Mouse (Mus musculus) adrenal gland, adult 18-20 months (tissue): ENCODE measurements at regions not wholly inside any gene's neighbourhood (a gene's known extent, or its start where the extent isn't known, plus 50 kb on each side); places are given as distances from the start of the nearest gene placed in this dataset.

ENCODE experiments used
- DNase-seq, 2 experiments: peaks; one replicate each; pipeline ENCODE4 v3.0.0; 2021 to 2022; ENCODE audit warnings: low spot score in 2 of 2

DNA sequence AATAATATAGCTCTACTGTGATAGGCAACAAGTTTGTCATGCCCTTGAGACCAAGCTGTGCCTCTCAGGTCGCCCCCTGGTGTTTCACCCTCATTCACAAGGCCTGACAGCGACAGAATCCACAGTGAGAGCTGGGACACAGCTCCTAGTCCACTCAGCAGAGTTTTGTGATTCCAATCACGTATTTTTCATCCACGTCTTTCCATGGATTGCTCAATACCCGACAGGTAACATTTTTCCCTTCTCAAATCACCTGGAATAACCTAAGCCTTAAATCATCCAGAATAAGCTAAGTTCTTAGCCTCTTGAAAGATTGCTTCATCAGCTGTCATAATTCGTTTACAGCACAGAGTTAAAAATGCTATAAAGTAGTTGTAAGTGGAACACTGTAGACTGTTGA, 211.3 kb downstream of the Ccdc91 start:
- no peak for DNase-seq

DNA sequence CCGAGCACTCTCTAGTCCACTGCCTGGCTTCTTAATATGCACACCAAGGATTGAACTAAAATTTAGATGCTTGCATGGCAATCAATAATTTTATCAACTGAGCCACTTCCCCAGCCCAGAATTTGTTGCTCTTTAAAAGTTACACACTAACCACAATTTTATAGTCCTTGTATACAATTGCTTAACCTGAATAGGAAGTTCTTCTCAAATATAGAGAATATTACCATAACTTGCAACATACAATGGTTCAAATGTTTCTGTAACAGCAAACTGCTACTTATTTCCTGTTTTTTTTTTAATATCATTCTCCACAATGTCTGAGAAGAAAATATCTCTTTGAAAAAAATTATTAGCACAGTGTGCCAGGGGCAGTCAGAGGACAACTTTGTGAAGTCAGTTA, 222.6 kb downstream of the Ccdc91 start:
- DNase-seq: no peak

DNA sequence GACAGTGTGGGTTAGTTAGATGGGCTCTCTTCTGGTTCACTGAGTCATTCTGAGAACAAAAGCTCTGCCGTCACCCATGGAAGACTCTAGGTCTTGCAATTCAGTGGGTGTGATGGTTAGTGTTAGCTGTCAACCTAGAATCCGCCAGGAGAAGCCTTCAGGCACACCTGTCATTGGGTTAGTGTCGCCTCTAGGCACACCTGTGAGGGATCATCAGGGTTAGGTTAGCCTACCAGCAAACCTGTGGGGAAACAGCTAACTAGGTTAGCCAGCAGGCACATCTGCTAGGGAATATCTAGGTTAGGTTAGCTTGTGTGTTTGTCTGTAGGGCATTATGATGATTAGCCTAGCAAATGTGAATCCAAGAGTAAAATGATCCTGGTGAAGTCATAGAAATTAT, 223.8 kb downstream of the Ccdc91 start:
- no peak for DNase-seq

DNA sequence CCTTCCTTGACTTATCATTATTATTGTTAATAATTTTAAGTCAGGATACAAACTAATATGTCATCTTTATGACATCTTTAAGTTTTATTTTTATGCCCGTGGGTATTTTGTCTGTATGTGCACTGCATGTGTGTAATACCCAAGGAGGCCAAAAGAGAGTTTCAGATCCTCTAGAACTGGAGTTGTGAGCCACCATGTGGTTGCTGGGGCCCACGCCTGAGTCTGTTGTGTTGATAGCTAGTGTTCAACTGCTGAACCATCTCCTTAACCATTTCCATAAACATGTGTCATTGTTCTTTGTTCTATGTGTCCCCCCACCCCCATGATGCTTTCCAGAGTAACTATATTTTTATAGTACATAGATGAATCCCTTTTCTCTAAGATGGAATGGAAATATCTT, 225.0 kb downstream of the Ccdc91 start:
- DNase-seq: no peak

DNA sequence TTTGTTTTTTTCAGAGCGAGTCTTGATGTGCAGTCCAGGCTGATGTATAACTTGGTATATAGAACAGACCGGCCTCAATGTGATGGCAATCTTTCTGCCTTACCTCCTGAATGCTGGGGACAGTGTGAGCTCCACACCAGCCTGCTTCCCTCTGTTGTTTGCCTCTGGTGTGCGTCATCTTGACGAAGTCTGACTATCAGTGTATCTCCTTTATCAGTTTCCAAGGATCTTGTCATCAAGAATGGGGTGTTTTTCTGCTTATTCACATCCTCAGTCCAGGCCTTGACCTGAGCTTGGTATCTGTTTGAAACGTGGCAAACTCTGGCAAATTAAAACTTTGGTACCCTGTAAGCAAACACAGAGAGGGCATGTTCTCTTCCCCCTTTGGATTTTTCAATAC, 226.3 kb downstream of the Ccdc91 start:
- no peak for DNase-seq

DNA sequence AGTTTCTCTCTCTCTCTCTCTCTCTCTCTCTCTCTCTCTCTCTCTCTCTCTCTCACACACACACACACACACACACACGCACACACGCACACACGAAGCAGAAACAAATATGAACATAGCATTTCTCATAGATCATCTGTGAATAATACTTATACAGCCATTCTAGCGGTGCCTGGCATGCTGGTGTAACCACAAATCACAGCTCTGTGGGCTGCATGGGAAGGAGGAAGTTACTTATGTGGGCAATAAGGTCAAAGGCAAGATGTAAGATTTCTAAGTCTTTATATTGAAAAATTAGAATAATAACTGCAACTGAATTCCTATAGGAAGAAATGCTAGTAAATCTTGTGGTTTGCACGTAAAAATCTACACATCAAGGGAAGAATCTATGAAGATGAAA, 228.7 kb downstream of the Ccdc91 start:
- DNase-seq: no peak

DNA sequence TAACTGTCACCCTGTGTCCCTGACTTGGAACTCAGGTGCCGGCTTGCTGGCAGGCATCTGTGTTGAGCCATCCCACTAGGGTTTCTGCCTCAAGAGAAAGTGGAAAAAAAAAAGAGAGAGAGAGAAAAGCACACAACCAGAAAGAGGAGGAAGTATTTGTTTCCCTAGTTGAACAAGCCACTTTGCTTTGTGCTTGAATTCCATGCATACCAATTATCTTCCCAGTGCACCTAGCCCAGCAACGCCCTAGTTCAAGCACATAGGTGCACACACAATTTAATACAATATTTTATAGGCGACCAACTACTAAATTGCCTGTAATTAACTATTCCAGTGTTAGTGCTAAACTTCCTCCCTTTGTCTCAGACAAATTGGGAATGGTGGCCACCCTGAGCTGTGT, 230.3 kb downstream of the Ccdc91 start:
- DNase-seq: no peak

DNA sequence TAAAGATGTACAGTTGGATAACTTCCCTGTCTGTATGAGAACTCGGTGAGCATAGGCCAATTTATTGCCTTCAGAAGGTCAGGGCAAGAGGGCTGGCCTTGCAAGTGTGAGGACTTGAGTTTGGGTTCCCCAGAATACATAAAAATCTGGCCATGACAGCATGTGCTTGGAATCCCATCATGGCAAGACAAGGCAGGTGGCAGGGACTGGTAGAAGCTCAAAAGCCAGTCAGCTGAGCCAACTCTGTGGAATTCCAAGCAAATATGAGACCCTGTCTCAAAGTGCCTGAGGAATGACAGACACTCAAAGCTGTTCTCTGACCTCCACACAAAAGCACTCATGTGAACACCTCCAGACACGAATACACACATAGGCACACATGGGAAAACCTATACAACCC, 231.1 kb downstream of the Ccdc91 start:
- no peak for DNase-seq

DNA sequence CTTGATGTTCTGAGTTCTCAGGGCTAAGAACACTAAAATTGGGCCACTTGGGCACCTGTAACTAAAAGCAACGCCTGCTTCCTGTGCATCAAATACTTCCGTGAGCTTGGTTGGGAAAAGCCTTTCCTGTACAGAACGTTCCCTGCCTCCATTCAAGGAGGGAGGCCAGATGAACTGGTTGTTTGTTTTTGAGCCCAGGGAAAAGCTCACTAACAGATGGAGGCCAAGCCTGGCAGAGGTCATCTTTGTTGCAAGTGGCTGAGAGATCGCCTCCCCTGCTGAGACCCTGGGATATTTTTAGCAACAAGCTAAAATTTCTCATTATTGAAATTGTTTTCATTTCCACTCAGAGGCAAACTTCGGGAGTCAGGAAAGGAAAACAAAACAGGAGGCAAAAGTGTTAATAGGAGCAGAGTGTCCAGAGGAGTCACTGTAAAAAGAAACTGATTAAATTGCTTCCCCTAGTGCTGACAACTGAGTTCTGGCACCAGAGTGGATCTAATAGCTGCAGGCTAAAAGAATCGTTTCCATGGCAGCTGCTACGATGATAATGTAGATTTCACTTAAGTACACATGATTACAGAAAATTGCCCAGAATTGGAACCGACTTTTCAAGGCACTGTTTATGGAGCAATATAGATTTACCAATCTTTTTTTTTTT, 242.6 kb downstream of the Ccdc91 start:
- no peak for DNase-seq

DNA sequence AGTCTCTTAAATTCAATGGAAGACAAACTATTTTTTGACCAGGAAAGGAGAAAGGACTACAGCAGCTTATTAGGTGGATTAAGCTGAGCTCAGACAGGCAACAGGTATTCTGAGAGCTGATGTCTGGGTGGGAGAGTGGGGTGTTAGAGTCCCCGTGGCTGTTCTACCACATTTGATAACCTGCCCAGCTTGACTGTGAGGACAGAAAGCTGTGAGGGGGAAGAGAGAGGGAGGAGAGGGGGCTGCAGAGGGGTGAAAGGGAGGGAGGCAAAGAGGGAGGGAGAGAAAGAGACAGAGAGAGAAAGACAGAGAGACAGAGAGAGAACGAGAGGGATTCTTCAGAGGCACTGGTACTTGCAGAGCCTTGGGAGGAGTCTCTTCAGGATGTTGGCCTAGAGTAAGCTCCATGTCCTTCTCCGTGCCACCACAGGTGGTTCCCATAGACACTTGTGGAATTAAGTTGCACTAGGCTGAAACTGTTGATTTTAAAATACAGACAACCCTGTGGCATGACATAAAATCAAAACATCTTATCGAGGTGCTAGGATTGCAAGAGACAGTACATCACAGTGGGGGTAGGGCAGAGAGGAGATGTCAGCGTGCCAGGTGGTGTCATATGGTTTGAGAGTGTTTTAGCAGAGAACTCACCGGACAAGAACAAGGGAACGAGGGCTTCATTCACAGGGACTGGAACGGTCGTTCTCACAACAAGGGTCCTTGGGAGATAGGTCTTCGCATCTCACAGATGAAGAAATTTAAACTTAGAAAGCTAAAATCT, 243.3 kb downstream of the Ccdc91 start:
- no peak for DNase-seq

DNA sequence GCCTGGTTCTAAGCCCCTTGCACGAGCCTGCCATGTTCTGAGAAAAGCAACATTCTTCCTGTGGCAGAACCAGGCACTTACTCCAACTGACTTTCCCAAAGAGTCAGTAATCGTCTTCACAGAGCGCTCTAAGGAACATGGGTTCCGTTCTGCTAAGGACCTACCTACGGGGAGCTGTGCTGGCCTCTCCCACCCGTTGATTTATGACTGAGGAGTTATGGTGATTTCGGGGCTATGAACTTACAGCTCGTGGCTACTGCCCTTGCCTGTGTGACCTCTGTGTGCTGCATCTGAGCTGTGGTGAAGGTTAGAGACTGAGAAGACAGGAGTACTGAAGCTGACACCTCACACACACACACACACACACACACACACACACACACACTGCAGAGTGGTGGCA, 243.9 kb downstream of the Ccdc91 start:
- DNase-seq: no peak

DNA sequence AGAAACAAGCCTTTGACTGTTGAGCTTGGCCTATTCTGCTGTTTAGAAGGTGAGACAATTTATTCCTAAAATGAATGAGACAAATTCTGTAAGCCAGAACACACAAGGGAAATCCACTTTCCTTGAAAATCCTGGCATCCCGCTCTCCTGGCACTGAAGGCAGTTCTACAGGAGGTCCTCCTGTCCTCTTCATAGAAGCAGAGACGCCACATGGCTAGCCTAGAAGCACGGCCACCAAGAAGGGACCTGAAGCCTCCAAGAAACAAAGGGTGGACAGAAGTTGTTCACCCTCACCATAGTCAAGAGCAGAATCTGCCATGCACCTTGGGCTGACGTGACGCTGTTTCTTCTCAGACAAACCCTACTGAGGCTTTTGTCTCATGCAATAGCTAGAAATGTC, 247.7 kb downstream of the Ccdc91 start:
- no peak for DNase-seq

DNA sequence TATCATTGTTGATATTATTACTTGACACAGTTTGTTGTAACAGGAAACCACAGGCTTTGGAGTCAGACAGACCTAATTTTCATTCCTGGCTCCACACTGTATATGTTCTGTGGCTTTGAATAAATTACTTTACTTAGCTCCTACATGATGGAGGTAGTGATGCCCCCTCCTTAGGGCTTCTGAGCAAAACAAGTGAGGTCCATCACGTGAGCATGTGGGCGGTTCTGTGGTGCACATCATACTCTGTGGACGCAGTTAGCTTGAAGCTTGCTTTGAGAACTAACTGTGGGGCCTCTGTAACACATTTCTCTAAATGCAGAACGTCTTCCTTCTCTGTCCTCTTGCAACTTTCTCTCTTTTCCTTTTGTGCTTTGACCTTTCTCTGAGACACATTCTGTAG, 251.4 kb downstream of the Ccdc91 start:
- DNase-seq: no peak

DNA sequence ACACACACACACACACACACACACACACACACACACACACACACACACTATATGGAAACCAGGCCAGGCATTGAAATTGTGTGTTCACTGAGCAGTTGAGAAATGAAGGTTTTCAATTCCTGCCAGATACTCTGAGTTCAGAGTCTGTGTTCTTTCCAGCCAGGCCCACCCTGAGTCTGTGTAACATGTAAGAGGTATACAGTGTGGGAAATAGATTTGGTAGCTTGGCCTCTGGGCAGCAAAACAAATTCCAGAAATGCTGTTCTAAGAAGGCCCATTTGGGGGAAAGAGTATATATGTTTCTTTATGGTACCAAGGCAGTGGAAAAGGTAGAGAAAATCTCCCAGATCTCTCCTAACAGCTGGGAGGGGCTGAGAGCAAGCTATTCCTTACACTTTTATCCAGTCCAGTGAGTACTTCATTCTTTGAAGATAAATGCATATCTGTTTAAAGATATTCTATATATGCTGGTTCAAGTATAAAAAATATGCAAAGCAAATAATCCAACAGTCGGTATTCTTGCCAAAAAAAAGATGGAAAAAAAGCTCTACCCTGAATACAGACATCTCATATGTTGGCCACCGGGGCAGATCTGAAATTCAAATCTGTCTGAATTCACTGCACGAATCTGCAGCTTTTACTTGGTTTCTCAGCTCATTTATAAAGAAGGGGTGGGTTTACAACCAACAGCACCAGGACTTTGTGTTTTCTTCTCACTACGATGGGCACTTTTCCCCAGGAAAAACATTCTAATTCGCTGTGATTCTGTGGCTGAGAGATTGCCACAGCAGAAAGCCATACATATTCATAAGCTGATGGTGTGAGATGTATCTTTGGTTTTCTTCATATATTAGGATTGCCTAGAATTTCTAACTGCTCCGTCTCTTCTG, 252.3 kb downstream of the Ccdc91 start:
- no peak for DNase-seq

DNA sequence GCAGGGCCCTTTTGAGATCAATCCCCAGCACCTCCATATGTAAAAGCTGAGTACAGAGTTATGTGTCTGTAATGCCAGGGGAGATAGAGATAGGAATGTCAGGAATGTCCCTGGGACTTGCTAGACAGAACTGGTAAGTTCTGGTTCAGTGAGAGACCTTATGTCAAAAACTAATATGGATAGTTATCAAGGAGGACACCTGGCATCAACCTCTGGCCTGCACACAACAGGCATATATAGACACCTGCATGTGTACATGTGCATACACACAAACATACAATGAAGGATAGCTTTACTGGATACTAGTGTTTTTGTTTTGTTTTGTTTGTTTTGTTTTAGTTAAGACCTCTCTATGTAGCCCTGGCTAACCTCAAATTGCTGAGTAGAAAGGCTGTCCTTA, 254.1 kb downstream of the Ccdc91 start:
- DNase-seq: no peak

DNA sequence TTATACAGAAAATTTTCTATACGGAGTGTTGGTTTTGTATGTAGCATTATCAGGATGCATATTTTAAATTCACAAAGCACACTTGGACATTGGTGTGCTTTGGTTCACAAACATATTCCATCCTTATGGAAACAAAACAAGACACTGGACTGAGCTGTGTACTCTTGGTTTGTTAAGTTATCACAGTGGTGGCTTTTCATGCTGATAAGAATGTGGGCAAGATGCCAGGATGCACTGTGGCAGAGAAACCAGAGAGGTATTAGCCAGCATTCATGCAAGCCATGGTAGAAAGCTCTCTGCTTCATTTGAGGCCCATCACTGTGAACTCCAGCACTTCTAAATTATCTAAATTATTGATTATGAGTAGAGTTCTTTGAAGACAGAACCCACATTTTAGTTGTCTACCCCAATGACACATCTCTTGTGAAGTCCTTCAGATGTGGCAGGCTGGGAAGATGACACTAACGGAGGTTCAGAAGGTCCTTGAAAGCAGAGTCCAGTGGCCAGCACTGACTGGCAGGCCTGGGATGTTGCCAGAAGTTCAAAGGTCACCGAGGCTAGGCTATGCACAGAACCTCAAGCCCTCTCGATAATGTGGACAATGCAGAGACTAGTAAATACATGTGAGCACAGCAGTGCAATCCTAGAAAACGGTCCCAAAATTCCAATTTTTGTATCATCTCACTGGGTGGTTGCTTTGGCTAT, 263.1 kb downstream of the Ccdc91 start:
- peak; percentile 41 to 45 for DNase-seq

DNA sequence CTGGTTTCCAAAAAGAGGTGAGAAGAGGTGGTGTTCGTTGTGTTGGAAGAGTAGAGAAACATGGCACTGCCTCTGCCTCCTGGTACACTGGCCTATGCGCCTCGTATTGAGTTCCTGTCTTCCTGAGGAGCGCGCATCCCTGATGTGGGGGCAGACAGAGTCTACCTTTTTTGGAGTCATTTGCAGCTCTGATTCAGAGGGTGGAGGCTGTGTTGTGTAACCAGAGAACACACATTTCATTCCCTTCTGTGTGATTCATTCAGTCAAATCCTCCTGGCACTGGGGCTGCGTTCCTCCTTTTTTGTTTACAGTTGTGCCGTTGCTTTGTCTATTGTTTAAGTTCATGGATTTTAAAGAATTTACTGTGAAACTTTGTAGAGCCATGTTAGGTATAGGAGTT, 265.8 kb downstream of the Ccdc91 start:
- DNase-seq: no peak

DNA sequence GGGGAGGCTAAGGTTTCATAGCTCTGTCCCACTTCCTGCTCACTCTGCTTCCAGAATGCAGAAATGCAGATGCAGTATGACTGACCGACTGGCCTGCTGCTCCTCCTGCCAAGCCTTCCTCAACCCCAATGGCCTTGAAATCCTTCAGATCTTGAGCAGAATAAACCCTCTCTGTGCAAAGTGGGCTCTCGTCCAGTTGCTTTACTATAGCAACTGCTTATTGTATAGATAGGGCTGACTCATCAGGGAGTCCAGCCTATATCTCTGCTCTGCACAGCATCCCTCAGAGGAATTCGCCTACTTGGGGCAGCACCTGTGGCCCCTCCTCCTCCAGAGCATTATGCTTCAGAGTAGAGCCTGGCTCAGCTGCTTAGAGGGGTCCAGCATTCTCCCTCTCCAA, 268.5 kb downstream of the Ccdc91 start:
- DNase-seq: no peak

DNA sequence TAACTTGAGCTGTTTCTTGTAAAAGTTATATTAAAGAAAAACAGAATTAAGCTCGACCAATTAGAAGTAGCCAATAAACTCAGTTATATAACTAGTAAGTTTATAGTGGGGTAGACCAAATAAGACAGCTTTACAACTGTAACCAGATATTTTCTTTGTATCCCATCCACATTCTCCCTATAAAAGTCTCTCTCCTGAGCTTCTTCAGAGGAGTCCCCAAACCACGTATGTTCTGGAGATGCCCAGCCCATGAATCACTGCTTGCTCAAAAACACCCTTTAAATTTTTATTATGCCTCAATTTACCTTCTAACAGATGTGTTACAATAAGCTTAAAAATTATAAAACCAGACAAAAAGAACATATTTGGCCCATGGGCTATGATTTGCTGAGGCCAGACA, 270.1 kb downstream of the Ccdc91 start:
- no peak for DNase-seq

DNA sequence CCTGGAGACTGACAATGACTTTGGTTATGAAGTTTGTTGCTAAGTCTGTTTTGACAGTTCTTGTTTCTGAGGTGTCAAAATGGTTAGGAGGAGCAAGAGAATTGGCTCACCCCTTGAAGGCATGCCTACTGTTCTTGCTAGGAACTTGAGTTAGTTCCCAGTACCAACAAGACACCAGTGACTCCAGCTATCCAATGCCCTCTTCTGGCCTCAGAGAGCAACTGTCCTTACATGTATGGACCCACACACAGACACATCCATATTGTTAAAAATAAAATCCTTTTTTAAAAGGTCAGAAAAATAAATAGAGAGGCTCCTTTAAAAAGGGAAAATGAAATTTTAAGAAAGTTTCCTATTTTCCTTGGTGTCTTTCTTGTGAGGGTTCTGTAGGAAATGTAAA, 272.3 kb downstream of the Ccdc91 start:
- DNase-seq: no peak

DNA sequence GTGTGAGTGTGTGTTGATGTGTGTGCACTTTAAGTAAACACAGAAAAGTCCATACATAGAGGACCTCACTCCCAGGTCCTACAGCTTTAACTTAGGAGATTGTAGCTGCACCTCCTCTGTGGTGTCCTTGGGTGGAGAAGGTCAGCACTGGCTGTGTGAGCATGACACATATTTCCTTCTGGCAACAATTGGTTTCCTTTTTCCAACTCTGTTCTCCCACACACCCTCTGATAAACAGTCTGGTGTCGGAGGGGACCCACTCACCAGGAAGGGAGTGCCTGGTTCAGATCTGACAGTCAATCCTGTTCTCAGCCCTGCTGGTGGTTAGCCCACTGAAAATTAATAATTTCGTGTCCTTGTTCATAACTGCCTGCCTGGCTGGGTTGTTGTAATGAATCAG, 276.7 kb downstream of the Ccdc91 start:
- peak in 1 of 2 experiments; percentile 45 for DNase-seq
